Mouse (Mus musculus) cerebellum, adult 2 months (tissue): ENCODE results near the gene Tbc1d10b. TPM values are rescaled to one million over a fixed set of nuclear protein-coding genes. Genes with fewer than 3 reads are reported as not detected.

Experiments used
- DNase-seq, 2 experiments: peaks; one replicate each; pipeline ENCODE4 v3.0.0; 2021
- H3K27ac ChIP-seq: fragments of 200-500 bp; 2 replicates; pipeline ENCODE4 v1.5.1; 2012; ENCODE audit warnings: low read length, control low read depth, inconsistent platforms; ENCODE audit not compliant: insufficient read depth
- H3K27me3 ChIP-seq: fragments of 200-500 bp; 2 replicates; pipeline ENCODE4 v1.6.1; 2012; ENCODE audit warnings: inconsistent platforms, mild to moderate bottlenecking, low read length, moderate library complexity; ENCODE audit not compliant: control insufficient read depth, insufficient read depth
- H3K4me1 ChIP-seq: fragments of 200-500 bp; 2 replicates; pipeline ENCODE4 v1.6.1; 2011; ENCODE audit warnings: low read length; ENCODE audit not compliant: control insufficient read depth, insufficient read depth
- H3K4me3 ChIP-seq: fragments of 200-500 bp; replicated peaks from 2 replicates; pipeline ENCODE3; 2011; ENCODE audit warnings: mild to moderate bottlenecking, low read depth, low read length, control low read depth; ENCODE audit not compliant: insufficient read depth
- CTCF ChIP-seq: fragments of 200-500 bp; IDR thresholded peaks from 2 replicates; pipeline ENCODE4 v1.5.1; 2011; ENCODE audit warnings: low read depth, mild to moderate bottlenecking, control low read depth, low read length, moderate library complexity, borderline replicate concordance; ENCODE audit not compliant: insufficient read depth
- POLR2A ChIP-seq: fragments of 200-500 bp; IDR thresholded peaks from 2 replicates; pipeline ENCODE4 v1.6.1; 2011; ENCODE audit warnings: low read length, control low read depth, borderline replicate concordance; ENCODE audit not compliant: insufficient read depth
- WGBS: fragments of 180-500 bp; shearing (Covaris S2); methylation state at CpG from one replicate; pipeline ENCODE4 v1.1.7; 2018; 5-methylcytosine and 5-hydroxymethylcytosine counted together
- polyA plus RNA-seq: library from polyadenylated mRNA; depleted of rRNA; stranded (reverse); fragments of >200 nt; gene quantifications from 2 replicates; pipeline ENCODE4 v1.2.3, GENCODE M21; 2012

Tbc1d10b gene
- polyA plus RNA-seq, 1 experiment, result 83.9 TPM

DNA sequence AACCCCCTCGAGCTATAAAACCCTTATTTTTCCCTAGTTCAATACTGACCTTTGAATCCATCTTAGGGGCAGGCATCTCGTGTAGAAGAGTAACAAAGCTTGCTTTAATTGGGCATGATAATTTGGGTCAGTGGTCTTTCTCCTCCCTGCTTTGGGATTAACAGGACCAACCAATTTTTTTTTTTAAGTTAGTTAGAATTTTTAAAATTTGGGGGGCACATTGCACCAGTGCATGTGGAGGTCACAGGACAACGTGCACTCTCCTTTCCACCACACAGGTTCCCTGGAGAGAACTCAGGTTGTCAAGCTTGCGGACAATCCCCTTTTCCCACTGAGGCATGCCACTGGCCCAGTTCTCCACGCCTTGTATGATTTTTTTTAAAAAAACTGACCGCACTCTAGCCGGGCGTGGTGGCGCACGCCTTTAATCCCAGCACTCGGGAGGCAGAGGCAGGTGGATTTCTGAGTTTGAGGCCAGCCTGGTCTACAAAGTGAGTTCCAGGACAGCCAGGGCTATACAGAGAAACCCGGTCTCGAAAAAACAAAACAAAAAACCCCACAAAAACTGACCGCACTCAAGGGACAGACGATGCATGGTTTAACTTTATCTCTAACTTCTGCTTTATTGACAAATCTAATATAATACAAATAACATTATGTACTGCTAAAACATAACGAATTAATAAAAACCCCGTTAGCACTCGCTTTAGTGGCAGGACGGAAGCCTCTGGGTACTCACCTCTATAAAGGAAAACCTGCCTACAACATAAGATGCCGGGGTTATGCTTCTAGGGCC lies 23.8 kb upstream of the Tbc1d10b start:
- Histone ChIP-seq H3K4me3 (peak overlapping the region; percentile 86), H3K27ac (peak overlapping the region; percentile 77), H3K4me1 (peaks cover 8% of the 10 kb centered on the region; the same call in 1 of the 2 replicates), H3K27me3 (no peaks in the 10 kb centered on the region)
- no peak for DNase-seq
- TF ChIP-seq POLR2A, result no peak
- no peak for TF ChIP-seq CTCF
- WGBS, result 1% methylated on average over 20 of the region's 20 CpGs

DNA sequence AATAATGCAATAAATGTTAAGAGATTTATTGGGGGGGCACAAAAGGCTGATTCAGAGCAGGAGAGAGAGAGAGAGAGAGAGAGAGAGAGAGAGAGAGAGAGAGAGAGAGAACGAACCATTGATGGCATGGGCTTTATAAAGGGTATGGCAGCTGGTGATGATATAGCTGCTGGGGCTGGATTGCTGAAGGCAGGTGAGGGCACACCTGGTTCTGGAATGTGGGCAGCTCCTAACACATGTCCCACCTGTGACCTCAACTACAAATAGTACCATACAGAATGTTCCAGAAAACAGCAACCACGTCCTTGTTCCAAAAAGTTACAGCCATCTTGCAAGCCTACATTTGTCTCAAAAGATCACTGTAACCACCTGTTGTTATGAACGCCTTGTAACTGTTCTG lies 23.1 kb upstream of the Tbc1d10b start:
- TF ChIP-seq CTCF (no peak), POLR2A (no peak)
- WGBS, result 20% methylated on average over 3 of the region's 3 CpGs

DNA sequence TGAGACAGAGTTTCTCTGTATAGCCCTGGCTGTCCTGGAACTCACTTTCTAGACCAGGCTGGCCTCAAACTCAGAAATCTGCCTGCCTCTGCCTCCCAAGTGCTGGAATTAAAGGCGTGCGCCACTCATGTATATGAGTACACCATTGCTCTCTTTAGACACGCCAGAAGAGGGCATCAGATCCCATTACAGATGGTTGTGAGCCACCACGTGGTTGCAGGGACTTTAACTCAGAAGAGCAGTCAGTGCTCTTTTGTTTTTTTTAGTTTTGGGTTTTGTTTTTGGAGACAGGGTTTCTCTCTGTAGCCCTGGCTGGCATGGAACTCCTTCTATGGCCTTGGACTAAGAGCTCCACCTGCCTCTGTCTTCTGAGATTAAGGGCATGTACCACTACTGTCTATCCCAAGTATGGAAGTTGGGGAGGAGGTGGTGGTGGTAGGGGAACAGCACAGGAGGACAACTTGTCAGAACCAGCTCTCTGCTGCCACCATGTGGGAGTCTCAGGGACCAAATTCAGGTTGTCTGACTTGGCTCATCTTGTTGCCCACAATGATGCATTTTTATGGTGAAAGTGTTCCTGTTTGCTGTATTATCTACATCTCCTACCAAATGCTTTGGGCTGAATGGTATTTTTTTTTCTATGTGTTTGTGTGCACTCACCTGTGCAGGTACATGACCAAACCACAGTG lies 20.5 kb upstream of the Tbc1d10b start:
- Histone ChIP-seq H3K4me3 (no peak overlapping the region), H3K27me3 (no peaks in the 10 kb centered on the region), H3K27ac (no peak overlapping the region), H3K4me1 (peaks cover 8% of the 10 kb centered on the region; the same call in 1 of the 2 replicates)
- peak; percentile 91 for TF ChIP-seq CTCF
- TF ChIP-seq POLR2A, result no peak
- WGBS, result 55% methylated on average over 4 of the region's 4 CpGs
- peak; percentile 76 to 85 for DNase-seq

More for the DNA sequence above, 23.1 kb upstream of the Tbc1d10b start:
- no peak for DNase-seq
- Histone ChIP-seq H3K4me1 (peaks cover 8% of the 10 kb centered on the region; the same call in 1 of the 2 replicates), H3K4me3 (peak overlapping the region; percentile 86), H3K27ac (no peak overlapping the region), H3K27me3 (no peaks in the 10 kb centered on the region)

DNA sequence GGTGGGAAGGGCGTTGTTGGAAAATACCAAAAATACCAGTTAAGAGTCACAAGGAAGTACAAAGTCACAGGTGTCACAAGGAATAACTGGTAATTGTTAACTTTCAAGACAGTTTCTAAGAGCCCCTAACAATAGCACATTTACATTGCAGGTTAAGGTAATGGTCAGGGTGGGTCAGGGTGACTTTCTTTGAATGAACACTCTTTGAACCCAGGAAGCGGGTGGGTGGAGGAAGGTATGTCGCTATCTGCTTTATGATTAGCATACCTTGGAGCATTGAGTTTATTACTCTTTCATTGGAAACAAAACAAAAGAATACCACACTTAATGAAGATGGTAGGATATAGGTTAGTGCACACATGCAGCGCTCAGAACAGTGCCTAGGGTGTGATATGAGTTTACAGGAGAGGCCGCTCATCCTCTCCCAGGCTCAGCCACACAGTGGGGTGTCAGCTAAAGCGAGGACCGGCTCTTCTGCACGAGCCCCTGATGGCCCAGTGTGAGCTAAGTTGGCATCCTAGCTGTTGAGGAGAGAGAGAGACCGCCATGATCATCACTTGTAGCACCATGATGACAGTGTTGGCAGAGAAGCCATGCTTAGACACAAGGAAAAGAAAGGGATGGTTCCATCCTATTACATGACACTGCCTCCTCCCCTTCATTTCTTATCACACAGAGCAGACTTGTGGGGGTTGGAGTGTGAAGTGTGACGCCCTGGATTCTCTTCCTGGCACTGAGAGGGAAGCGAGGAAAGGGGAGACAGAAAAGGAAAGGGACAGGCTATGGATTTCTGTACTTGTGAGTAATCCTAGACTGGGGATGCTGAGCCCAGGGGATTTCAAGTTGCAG lies 17.1 kb upstream of the Tbc1d10b start:
- TF ChIP-seq POLR2A (no peak), CTCF (no peak)
- Histone ChIP-seq H3K27me3 (no peaks in the 10 kb centered on the region), H3K4me1 (no peaks in the 10 kb centered on the region), H3K27ac (no peak overlapping the region), H3K4me3 (no peak overlapping the region)
- DNase-seq, result no peak
- 83% methylated on average over 11 of the region's 11 CpGs for WGBS

DNA sequence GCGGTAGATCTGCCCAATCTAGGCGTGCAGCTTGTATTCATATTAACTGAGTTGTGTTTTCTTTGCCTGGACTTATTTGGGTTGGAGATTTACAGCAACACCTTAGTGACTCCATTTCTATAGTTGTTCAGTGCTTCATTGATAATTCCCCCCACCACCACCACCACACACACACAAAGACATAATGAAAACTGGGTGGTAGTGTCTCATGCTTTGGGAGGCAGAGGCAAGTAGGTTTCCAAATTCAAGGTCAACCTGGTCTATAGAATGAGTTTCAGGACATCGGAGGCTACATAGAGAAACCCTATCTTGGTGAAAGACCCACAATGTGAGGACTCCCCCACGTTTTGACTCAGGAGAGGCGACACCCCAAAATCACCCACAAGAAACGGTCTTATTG lies 16.3 kb upstream of the Tbc1d10b start:
- Histone ChIP-seq H3K27ac (no peak overlapping the region), H3K4me1 (no peaks in the 10 kb centered on the region), H3K4me3 (no peak overlapping the region), H3K27me3 (no peaks in the 10 kb centered on the region)
- WGBS, result 91% methylated on average over 6 of the region's 6 CpGs
- no peak for DNase-seq
- TF ChIP-seq POLR2A (no peak), CTCF (no peak)

DNA sequence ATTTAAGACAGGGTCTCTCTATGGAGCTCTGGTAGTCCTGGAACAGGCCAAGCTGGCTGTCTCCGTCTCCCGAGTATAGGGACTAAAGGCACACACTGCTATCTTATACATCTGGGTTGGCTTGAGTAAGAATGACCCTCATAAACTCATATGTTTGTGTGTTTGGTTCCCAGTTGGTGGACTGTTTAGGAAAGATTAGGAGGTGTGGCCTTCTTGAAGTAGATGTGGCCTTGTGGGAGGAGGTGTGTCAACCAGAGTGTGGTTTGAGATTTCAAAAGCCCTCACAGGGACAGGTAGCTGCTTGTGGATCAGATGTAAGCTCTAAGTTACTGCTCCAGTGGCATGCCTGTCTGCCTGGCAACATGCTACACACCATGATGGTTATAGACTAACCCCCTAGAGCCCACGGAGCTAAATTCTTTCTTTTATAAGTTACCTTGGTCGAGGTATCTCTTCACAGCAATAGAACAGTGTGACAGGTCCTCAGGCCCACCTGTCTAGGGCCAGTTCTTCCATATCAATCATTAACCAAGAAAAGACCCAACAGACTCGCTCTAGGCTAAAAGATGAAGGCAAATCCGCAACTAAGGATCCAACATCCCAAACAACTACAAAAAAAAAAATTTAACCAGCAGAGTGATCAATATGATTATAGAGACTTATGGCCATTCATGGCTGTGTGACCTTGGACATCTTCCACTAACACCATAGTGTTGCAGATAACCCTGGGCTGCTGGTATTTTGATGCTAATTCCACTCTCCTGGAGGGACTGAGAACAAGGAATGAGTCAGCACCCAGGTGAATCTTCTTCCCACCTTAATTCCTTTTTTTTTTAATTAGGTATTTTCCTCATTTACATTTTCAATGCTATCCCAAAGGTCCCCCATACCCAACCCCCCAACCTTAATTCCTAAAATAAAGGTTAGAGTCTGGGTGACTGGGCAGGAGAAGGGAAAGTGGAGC lies 15.5 kb upstream of the Tbc1d10b start:
- DNase-seq, result no peak
- Histone ChIP-seq H3K27me3 (no peaks in the 10 kb centered on the region), H3K4me3 (no peak overlapping the region), H3K27ac (no peak overlapping the region), H3K4me1 (no peaks in the 10 kb centered on the region)
- WGBS, result 87% methylated on average over 6 of the region's 6 CpGs
- no peak for TF ChIP-seq POLR2A
- TF ChIP-seq CTCF, result no peak
